Mouse (Mus musculus) liver, adult 2 months (tissue): Measurements from ENCODE around the gene Ehf. TPM values are rescaled to one million over a fixed set of nuclear protein-coding genes. Genes with fewer than 3 reads are reported as not detected.
A peak's percentile ranks its signal among the peaks of the same experiment; 100 is the strongest.

Source experiments
- DNase-seq: peaks from one replicate; pipeline ENCODE4 v3.0.0-alpha.2; 2011; ENCODE audit warnings: low read depth, low spot score; ENCODE audit errors: extremely low read depth
- H3K27ac ChIP-seq: fragments of 200-500 bp; replicated peaks from 2 replicates; pipeline ENCODE4 v1.5.1; 2012; ENCODE audit warnings: low read depth, mild to moderate bottlenecking, control low read depth, inconsistent platforms, low read length; ENCODE audit not compliant: insufficient read depth
- H3K27me3 ChIP-seq: fragments of 200-500 bp; 2 replicates; pipeline ENCODE4 v1.6.1; 2012; ENCODE audit warnings: mild to moderate bottlenecking, moderate library complexity, low read length, inconsistent platforms; ENCODE audit not compliant: control insufficient read depth, insufficient read depth
- H3K36me3 ChIP-seq: fragments of 200-500 bp; 2 replicates; pipeline ENCODE4 v1.6.1; 2012; ENCODE audit warnings: low read length, inconsistent platforms; ENCODE audit not compliant: control insufficient read depth, insufficient read depth
- H3K4me1 ChIP-seq: fragments of 200-500 bp; 2 replicates; pipeline ENCODE4 v1.6.1; 2011; ENCODE audit warnings: low read length; ENCODE audit not compliant: control insufficient read depth, insufficient read depth
- H3K4me3 ChIP-seq: fragments of 200-500 bp; 2 replicates; pipeline ENCODE4 v1.5.1; 2011; ENCODE audit warnings: low read depth, mild to moderate bottlenecking, control low read depth, low read length, moderate library complexity; ENCODE audit not compliant: insufficient read depth
- H3K79me2 ChIP-seq: fragments of 200-500 bp; 2 replicates; pipeline ENCODE4 v1.6.1; 2012; ENCODE audit warnings: inconsistent platforms, mild to moderate bottlenecking, low read length, moderate library complexity; ENCODE audit not compliant: control insufficient read depth, insufficient read depth
- H3K9ac ChIP-seq: fragments of 200-500 bp; 2 replicates; pipeline ENCODE4 v1.6.1; 2012; ENCODE audit warnings: low read depth, mild to moderate bottlenecking, control low read depth, inconsistent platforms, low read length
- CTCF ChIP-seq: fragments of 200-500 bp; IDR thresholded peaks from 2 replicates; pipeline ENCODE4 v1.5.1; 2011; ENCODE audit warnings: low read depth, low read length, control low read depth
- POLR2A ChIP-seq: fragments of 200-500 bp; IDR thresholded peaks from 2 replicates; pipeline ENCODE4 v1.6.1; 2011; ENCODE audit warnings: low read length, control low read depth; ENCODE audit not compliant: insufficient read depth; ENCODE audit errors: extremely low read depth
- WGBS: fragments of 180-500 bp; shearing (Covaris S2); methylation state at CpG from one replicate; pipeline ENCODE4 v1.1.7; 2018; 5-methylcytosine and 5-hydroxymethylcytosine counted together
- polyA plus RNA-seq: library from polyadenylated mRNA; depleted of rRNA; stranded (reverse); fragments of >200 nt; gene quantifications from 2 replicates; pipeline ENCODE4 v1.2.3, GENCODE M21; 2012
- total RNA-seq: library from RNA; depleted of rRNA; stranded (reverse); fragments of >200 nt; gene quantifications from 2 replicates; pipeline ENCODE4 v1.2.3, GENCODE M21; 2014

Gene Ehf
- total and polyA plus RNA-seq, 2 experiments, result 0.49 to 0.74 TPM

GRCm38 (mm10) chr2:103325301-103326048 is 22.4 kb upstream of the Ehf start:
- 48% methylated on average over 7 of the region's 7 CpGs for WGBS
- Histone ChIP-seq H3K4me1 (no peaks in the 10 kb centered on the region), H3K79me2 (no peaks in the 10 kb centered on the region), H3K9ac (no peak overlapping the region), H3K36me3 (no peaks in the 10 kb centered on the region), H3K27ac (0 out of 2 replicates have a peak overlapping the region, but pooled peaks have one; percentile 0), H3K4me3 (no peak overlapping the region), H3K27me3 (no peaks in the 10 kb centered on the region)
- no peak for TF ChIP-seq CTCF
- no peak for TF ChIP-seq POLR2A
- peak; percentile 39 for DNase-seq

DNA sequence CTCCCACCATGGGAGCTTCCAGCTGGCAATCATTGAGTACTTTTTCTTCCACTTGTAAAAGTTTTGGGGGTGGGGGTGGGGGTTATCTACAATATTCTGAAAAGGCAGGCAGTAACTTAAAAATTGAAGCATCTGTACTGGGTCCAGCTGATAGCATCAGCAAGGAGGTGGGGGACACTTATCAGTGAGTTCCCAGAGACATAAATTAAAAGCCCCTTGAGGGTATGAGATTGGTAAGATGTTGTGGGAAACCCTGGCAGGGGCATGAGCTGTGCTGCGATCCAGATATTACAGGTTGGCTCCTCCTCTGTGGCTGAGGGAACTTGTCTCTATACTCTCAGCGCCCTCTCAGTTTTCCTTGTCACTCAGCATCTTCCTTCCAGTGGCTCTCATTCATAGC is 21.2 kb upstream of the Ehf start:
- Histone ChIP-seq H3K4me3 (no peak overlapping the region), H3K9ac (no peak overlapping the region), H3K36me3 (no peaks in the 10 kb centered on the region), H3K27ac (no peak overlapping the region), H3K4me1 (no peaks in the 10 kb centered on the region), H3K79me2 (no peaks in the 10 kb centered on the region), H3K27me3 (no peaks in the 10 kb centered on the region)
- TF ChIP-seq CTCF (no peak), POLR2A (no peak)
- whole genome bisulfite sequencing, result 87% methylated on average over 2 of the region's 2 CpGs
- no peak for DNase-seq

DNA sequence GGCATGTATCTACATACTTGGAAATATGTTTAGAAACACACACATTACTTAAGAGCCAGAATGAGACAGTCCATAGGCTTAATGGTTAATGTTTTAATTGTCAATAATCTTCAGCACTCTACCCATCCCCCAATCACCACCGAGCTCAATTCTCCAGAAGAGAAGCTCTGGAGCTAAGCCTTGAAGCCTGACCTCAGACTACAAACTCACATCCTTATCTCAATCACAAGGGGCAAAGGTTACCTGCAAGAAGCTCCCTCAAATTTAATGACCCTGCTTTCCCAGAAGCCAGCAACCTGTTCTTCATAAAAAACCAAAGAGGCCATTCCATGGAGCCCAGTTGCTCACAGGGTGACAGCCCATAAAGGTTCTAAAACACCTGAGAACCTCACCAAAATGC is 19.1 kb upstream of the Ehf start:
- no peak for TF ChIP-seq POLR2A
- TF ChIP-seq CTCF, result no peak
- Histone ChIP-seq H3K4me1 (no peaks in the 10 kb centered on the region), H3K9ac (no peak overlapping the region), H3K36me3 (no peaks in the 10 kb centered on the region), H3K4me3 (no peak overlapping the region), H3K27ac (no peak overlapping the region), H3K27me3 (no peaks in the 10 kb centered on the region), H3K79me2 (no peaks in the 10 kb centered on the region)
- WGBS, result 7% methylated on average over 1 of the region's 1 CpGs
- DNase-seq, result no peak

DNA sequence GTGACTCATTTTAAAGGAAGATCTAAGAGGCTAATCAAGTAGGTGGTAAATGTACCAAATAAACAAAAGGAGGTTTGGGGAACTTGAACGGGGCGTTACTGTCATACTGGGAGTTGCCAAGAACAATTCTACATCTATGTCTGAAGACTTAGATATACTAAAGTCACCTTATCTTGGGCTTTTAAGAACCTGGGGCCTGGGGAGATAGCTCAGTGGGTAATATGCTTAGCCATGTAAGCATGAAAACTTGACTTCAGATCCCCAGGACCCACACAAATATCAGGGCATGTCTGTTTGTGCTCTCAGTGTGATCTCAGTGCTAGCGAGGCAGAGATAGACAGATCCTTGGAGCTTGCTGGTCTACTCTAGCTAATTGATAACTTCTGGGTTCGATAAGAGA is 18.6 kb upstream of the Ehf start:
- no peak overlapping the region for H3K9ac ChIP-seq
- no peaks in the 10 kb centered on the region for H3K27me3 ChIP-seq
- no peak for DNase-seq
- H3K4me1 ChIP-seq, result no peaks in the 10 kb centered on the region
- 67% methylated on average over 4 of the region's 4 CpGs for WGBS
- no peak overlapping the region for H3K27ac ChIP-seq
- H3K36me3 ChIP-seq, result no peaks in the 10 kb centered on the region
- no peak overlapping the region for H3K4me3 ChIP-seq
- TF ChIP-seq POLR2A (no peak), CTCF (no peak)
- no peaks in the 10 kb centered on the region for H3K79me2 ChIP-seq

GRCm38 (mm10) chr2:103314002-103314401 is 10.9 kb upstream of the Ehf start:
- 81% methylated on average over 4 of the region's 4 CpGs for WGBS
- H3K27ac ChIP-seq, result no peak overlapping the region
- H3K9ac ChIP-seq, result no peak overlapping the region
- H3K27me3 ChIP-seq, result no peaks in the 10 kb centered on the region
- H3K79me2 ChIP-seq, result no peaks in the 10 kb centered on the region
- no peak overlapping the region for H3K4me3 ChIP-seq
- no peak for DNase-seq
- no peak for TF ChIP-seq POLR2A
- no peak for TF ChIP-seq CTCF
- H3K36me3 ChIP-seq, result no peaks in the 10 kb centered on the region
- no peaks in the 10 kb centered on the region for H3K4me1 ChIP-seq

DNA sequence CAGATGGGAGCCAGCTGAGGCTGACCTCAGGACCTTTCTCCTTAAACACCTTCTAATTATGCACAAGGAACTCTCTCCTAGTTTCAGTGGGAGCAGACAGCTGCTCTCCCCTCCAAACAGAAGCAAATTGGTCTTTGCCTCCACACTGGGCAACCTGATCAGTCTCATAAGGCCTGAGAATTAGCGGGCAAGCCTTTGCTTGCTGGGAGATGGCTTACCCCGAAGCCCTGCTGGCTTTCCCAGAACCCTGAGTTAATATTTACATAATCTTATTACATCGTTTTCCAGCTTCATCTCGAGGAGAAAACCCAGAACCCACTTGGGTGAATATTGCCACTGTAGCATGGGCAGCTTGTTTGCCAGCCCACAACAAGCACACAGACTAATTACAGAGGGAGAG is 9.6 kb upstream of the Ehf start:
- no peaks in the 10 kb centered on the region for H3K27me3 ChIP-seq
- H3K36me3 ChIP-seq, result no peaks in the 10 kb centered on the region
- WGBS, result 13% methylated on average over 4 of the region's 4 CpGs
- H3K9ac ChIP-seq, result no peak overlapping the region
- no peak for TF ChIP-seq CTCF
- TF ChIP-seq POLR2A, result no peak
- no peaks in the 10 kb centered on the region for H3K79me2 ChIP-seq
- H3K4me3 ChIP-seq, result no peak overlapping the region
- DNase-seq, result no peak
- no peaks in the 10 kb centered on the region for H3K4me1 ChIP-seq
- H3K27ac ChIP-seq, result no peak overlapping the region
